Comparison of ENCODE assay signal across 15 mouse cellular contexts in the genomic region with DNA sequence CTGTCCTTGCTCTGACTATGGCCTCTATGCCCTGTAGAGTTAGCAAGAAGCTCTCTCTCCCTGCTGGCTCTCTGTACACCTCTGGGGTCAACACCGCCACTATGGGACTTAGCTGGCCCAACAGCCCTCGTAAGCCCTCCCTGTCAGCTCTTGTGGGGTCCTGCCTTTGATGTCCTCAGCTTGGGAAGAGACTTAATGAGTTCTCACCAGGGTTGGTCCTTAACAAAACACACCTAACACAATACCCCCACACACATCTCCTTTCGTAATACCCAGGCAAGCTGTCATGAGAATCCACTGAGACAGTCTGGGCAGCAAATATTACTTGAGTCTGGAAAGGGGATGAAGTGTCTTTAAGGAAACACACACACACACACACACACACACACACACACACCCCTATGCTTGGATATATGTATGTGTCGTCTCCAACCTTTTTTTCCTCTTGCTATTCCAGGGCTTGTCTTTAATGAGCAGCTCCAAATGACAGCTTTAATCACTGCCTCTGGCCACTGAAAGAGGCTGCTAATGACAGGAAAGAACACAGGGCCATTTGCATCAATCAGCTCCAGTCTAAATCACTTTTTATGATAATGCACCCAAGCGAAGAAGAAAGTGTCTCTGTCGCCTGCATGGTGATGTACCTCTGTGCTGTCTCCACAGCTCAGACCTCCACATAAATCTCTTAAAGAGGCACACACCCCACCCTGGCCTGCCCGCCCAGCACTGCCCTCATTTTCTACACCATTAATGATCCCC.
DNase-seq lines count a peak whose midpoint lies in the region; ATAC-seq and TF ChIP-seq lines count a peak whose summit lies in the region.
"Had no signal": no experiment of that assay in that cellular context is flagged by ENCODE, and none has a peak within 500 bp of the region (broad histone marks: within the 10 kb centered on the region; RNA-seq: fewer than 3 reads in every experiment).

No protein-coding gene starts in this region.

- no peak overlapping the region for H3K27ac ChIP-seq in kidney, embryonic 16.5 days (ENCODE audit: low read length)
- no peak overlapping the region for H3K27ac ChIP-seq in kidney, adult 2 months (ENCODE audit: insufficient read depth, low read depth, low read length)
- H3K27ac ChIP-seq in forebrain, embryonic 15.5 days (replicated peaks): peak overlapping the region; percentile 70
- H3K27ac ChIP-seq in midbrain, embryonic 11.5 days (ENCODE audit: low read depth, low read length): peak overlapping the region; percentile 30; the same call in 1 of the 2 replicates
- H3K27ac ChIP-seq in lung, postnatal 0 days (ENCODE audit: low read length): no peak overlapping the region
- H3K27ac ChIP-seq: heart, embryonic 15.5 days; intestine, embryonic 15.5 days; liver, embryonic 15.5 days; stomach, postnatal 0 days had no signal

- TF ChIP-seq EP300 in lung, postnatal 0 days (IDR thresholded peaks at IDR 0.05): no peak

- H3K27me3 ChIP-seq in kidney, embryonic 16.5 days (ENCODE audit: insufficient read depth, low read length): peaks cover 9% of the 10 kb centered on the region; the same call in 1 of the 2 replicates
- no peaks in the 10 kb centered on the region for H3K27me3 ChIP-seq in kidney, adult 2 months (replicated peaks; ENCODE audit: control insufficient read depth, insufficient read depth, low read length)
- no peaks in the 10 kb centered on the region for H3K27me3 ChIP-seq in forebrain, embryonic 15.5 days
- H3K27me3 ChIP-seq in midbrain, embryonic 11.5 days (ENCODE audit: control insufficient read depth, insufficient read depth, low read length): peaks cover 23% of the 10 kb centered on the region
- H3K27me3 ChIP-seq in lung, postnatal 0 days (replicated peaks; ENCODE audit: insufficient read depth, low read length): 0 out of 2 replicates have a peak, but pooled peaks cover 7% of the 10 kb centered on the region
- H3K27me3 ChIP-seq: intestine, embryonic 15.5 days; liver, embryonic 15.5 days had no signal

- no peaks in the 10 kb centered on the region for H3K36me3 ChIP-seq in kidney, embryonic 16.5 days (ENCODE audit: insufficient read depth, low read length)
- H3K36me3 ChIP-seq in kidney, adult 2 months (ENCODE audit: control insufficient read depth, insufficient read depth, low read length): no peaks in the 10 kb centered on the region
- no peaks in the 10 kb centered on the region for H3K36me3 ChIP-seq in forebrain, embryonic 15.5 days
- no peaks in the 10 kb centered on the region for H3K36me3 ChIP-seq in midbrain, embryonic 11.5 days (ENCODE audit: control insufficient read depth, insufficient read depth, low read length)
- no peaks in the 10 kb centered on the region for H3K36me3 ChIP-seq in lung, postnatal 0 days (ENCODE audit: insufficient read depth, low read length)
- H3K36me3 ChIP-seq: heart, embryonic 15.5 days; intestine, embryonic 15.5 days; liver, embryonic 15.5 days had no signal

- H3K4me3 ChIP-seq in kidney, embryonic 16.5 days (ENCODE audit: low read length): no peak overlapping the region
- no peak overlapping the region for H3K4me3 ChIP-seq in kidney, adult 2 months (ENCODE audit: insufficient read depth, low read depth, low read length)
- H3K4me3 ChIP-seq in forebrain, embryonic 15.5 days: no peak overlapping the region
- H3K4me3 ChIP-seq in midbrain, embryonic 11.5 days (ENCODE audit: low read depth, low read length): no peak overlapping the region
- H3K4me3 ChIP-seq in lung, postnatal 0 days (ENCODE audit: low read depth, low read length): no peak overlapping the region
- H3K4me3 ChIP-seq: heart, embryonic 15.5 days; intestine, embryonic 15.5 days; liver, embryonic 15.5 days had no signal

- no peaks in the 10 kb centered on the region for H3K9me3 ChIP-seq in kidney, embryonic 16.5 days (ENCODE audit: low read length)
- no peaks in the 10 kb centered on the region for H3K9me3 ChIP-seq in forebrain, embryonic 15.5 days
- H3K9me3 ChIP-seq in midbrain, embryonic 11.5 days (ENCODE audit: control insufficient read depth, low read length): no peaks in the 10 kb centered on the region
- no peaks in the 10 kb centered on the region for H3K9me3 ChIP-seq in lung, postnatal 0 days (ENCODE audit: low read length)
- H3K9me3 ChIP-seq: heart, embryonic 15.5 days; intestine, embryonic 15.5 days; liver, embryonic 15.5 days had no signal

- 46% methylated on average over 7 of the region's 7 CpGs for WGBS in kidney, embryonic 16.5 days
- 94% methylated on average over 7 of the region's 7 CpGs for WGBS in kidney, adult 2 months
- 12% methylated on average over 7 of the region's 7 CpGs for WGBS in forebrain, embryonic 15.5 days
- WGBS in midbrain, embryonic 11.5 days: 12% methylated on average over 7 of the region's 7 CpGs
- WGBS in lung, postnatal 0 days: 71% methylated on average over 7 of the region's 7 CpGs

- no peak for DNase-seq in kidney, adult 2 months
- DNase-seq in midbrain, embryonic 11.5 days (ENCODE audit: low spot score, missing footprints): no peak
- peak; percentile 93 for DNase-seq in retina, postnatal 1 day
- no peak for DNase-seq in thymus, postnatal 36 days
- DNase-seq in cerebellum, postnatal 25 days: no peak
- DNase-seq in lung, postnatal 0 days (ENCODE audit: low spot score): no peak
- DNase-seq: adrenal gland, postnatal 10 days; lung, postnatal 36 days; spleen, adult 18-20 months had no signal

- no peak for TF ChIP-seq CTCF in kidney, adult 2 months (conservative IDR thresholded peaks at IDR 0.05; ENCODE audit: insufficient read depth, insufficient read length, low read depth, low read length)
- TF ChIP-seq CTCF in lung, postnatal 0 days (IDR thresholded peaks at IDR 0.05): no peak

- peaks cover 18% of the 10 kb centered on the region for H3K4me1 ChIP-seq in kidney, embryonic 16.5 days (ENCODE audit: insufficient read depth, low read length)
- H3K4me1 ChIP-seq in kidney, adult 2 months (ENCODE audit: control insufficient read depth, insufficient read depth, low read length): peaks cover 6% of the 10 kb centered on the region; the same call in 1 of the 2 replicates
- H3K4me1 ChIP-seq in forebrain, embryonic 15.5 days: peaks cover 48% of the 10 kb centered on the region
- H3K4me1 ChIP-seq in midbrain, embryonic 11.5 days (ENCODE audit: control insufficient read depth, insufficient read depth, low read length): peaks cover 41% of the 10 kb centered on the region
- no peaks in the 10 kb centered on the region for H3K4me1 ChIP-seq in lung, postnatal 0 days (ENCODE audit: insufficient read depth, low read depth, low read length)
- H3K4me1 ChIP-seq: liver, embryonic 15.5 days had no signal

- no peak for TF ChIP-seq POLR2A in kidney, adult 2 months (IDR thresholded peaks at IDR 0.05; ENCODE audit: low read depth, low read length)

- ATAC-seq in kidney, embryonic 16.5 days (ENCODE audit: low FRiP score, low TSS enrichment): peak; percentile 78
- ATAC-seq in forebrain, embryonic 15.5 days (replicated peaks): peak; percentile 44
- no peak for ATAC-seq in midbrain, embryonic 11.5 days (ENCODE audit: low FRiP score)
- ATAC-seq in lung, postnatal 0 days: no peak
- ATAC-seq: intestine, embryonic 15.5 days had no signal

- no peak overlapping the region for H3K4me2 ChIP-seq in kidney, embryonic 16.5 days (replicated peaks; ENCODE audit: low read depth, low read length)
- no peak overlapping the region for H3K4me2 ChIP-seq in forebrain, embryonic 15.5 days (replicated peaks)
- no peak overlapping the region for H3K4me2 ChIP-seq in midbrain, embryonic 11.5 days
- no peak overlapping the region for H3K4me2 ChIP-seq in lung, postnatal 0 days (replicated peaks; ENCODE audit: low read depth, low read length)
- H3K4me2 ChIP-seq: heart, embryonic 15.5 days; intestine, embryonic 15.5 days; liver, embryonic 15.5 days had no signal

- H3K9ac ChIP-seq in kidney, embryonic 16.5 days (replicated peaks; ENCODE audit: low read length): no peak overlapping the region
- no peak overlapping the region for H3K9ac ChIP-seq in forebrain, embryonic 15.5 days (replicated peaks)
- no peak overlapping the region for H3K9ac ChIP-seq in midbrain, embryonic 11.5 days (ENCODE audit: low read length)
- no peak overlapping the region for H3K9ac ChIP-seq in lung, postnatal 0 days (replicated peaks; ENCODE audit: low read depth)
- H3K9ac ChIP-seq: heart, embryonic 15.5 days; intestine, embryonic 15.5 days; liver, embryonic 15.5 days had no signal

Comparison
In these comparisons a context has a peak if more than half of its experiments do, and no peak if none do; other contexts are left out.
1. ATAC-seq: peak in kidney, embryonic 16.5 days (single experiment) and forebrain, embryonic 15.5 days (single experiment); none in midbrain, embryonic 11.5 days (single experiment) and lung, postnatal 0 days (single experiment).
2. H3K27ac ChIP-seq: peak in forebrain, embryonic 15.5 days (single experiment) and midbrain, embryonic 11.5 days (single experiment); none in kidney, embryonic 16.5 days (single experiment), kidney, adult 2 months (single experiment) and lung, postnatal 0 days (single experiment).